Mouse (Mus musculus) liver, embryonic 16.5 days (tissue): Measurements from ENCODE around the gene Rnf6. TPM values are rescaled to one million over a fixed set of nuclear protein-coding genes. Genes with fewer than 3 reads are reported as not detected.
A peak's percentile ranks its signal among the peaks of the same experiment; 100 is the strongest.

Source experiments
- ATAC-seq: fragments of 200-750 bp; cut with Nextera tagmentation; 2 replicates; pipeline ENCODE4 v1.8.0; 2017; ENCODE audit warnings: low read depth, mild to moderate bottlenecking, moderate number of reproducible peaks, moderate library complexity
- H3K27ac ChIP-seq: fragments of 300-500 bp; sonication (generic); 2 replicates; pipeline ENCODE4 v1.5.1; 2014; ENCODE audit warnings: mild to moderate bottlenecking, low read length
- H3K27me3 ChIP-seq: fragments of 300-500 bp; sonication (generic); 2 replicates; pipeline ENCODE4 v1.6.1; 2014; ENCODE audit warnings: low read depth, low read length, mixed read lengths; ENCODE audit not compliant: control insufficient read depth, insufficient read depth
- H3K36me3 ChIP-seq: fragments of 300-500 bp; sonication (generic); 2 replicates; pipeline ENCODE4 v1.6.1; 2014; ENCODE audit warnings: mild to moderate bottlenecking; ENCODE audit not compliant: control insufficient read depth, insufficient read depth
- H3K4me1 ChIP-seq: fragments of 300-500 bp; sonication (generic); 2 replicates; pipeline ENCODE4 v1.6.1; 2014; ENCODE audit warnings: low read depth, low read length, mixed read lengths; ENCODE audit not compliant: control insufficient read depth
- H3K4me2 ChIP-seq: fragments of 300-500 bp; sonication (generic); 2 replicates; pipeline ENCODE4 v1.6.1; 2014; ENCODE audit warnings: low read depth, low read length, mixed read lengths
- H3K4me3 ChIP-seq: fragments of 300-500 bp; sonication (generic); 2 replicates; pipeline ENCODE4 v1.5.1; 2014; ENCODE audit warnings: low read depth, mild to moderate bottlenecking, low read length
- H3K9ac ChIP-seq: fragments of 300-500 bp; sonication (generic); 2 replicates; pipeline ENCODE4 v1.6.1; 2014; ENCODE audit warnings: low read depth, low read length
- H3K9me3 ChIP-seq: fragments of 300-500 bp; sonication (generic); replicated peaks from 2 replicates; pipeline ENCODE4 v1.6.1; 2016; ENCODE audit warnings: low read length; ENCODE audit not compliant: control insufficient read depth
- WGBS: fragments of 180-500 bp; shearing (Covaris S2); extraction: QIAGEN DNeasy Blood & Tissue Kit; methylation state at CpG from one replicate; pipeline ENCODE4 v1.1.7; 2014; ENCODE audit not compliant: insufficient replicate concordance; 5-methylcytosine and 5-hydroxymethylcytosine counted together
- polyA plus RNA-seq: library from polyadenylated mRNA; unstranded; fragments of >200 nt; fragmentation: Nextera tagmentation; extraction: Ambion mirVana; gene quantifications from 2 replicates; pipeline ENCODE4 v1.2.1, GENCODE M21; 2015

Rnf6 gene
- 28.0 and 30.9 TPM in 2 replicates for polyA plus RNA-seq

- peaks cover 15% of the 10 kb centered on the region for H3K4me1 ChIP-seq
- peak within 1 kb of the TSS; percentile 98 for H3K4me3 ChIP-seq
- peak within 1 kb of the TSS; percentile 100 for H3K27ac ChIP-seq
- no peaks in the 10 kb centered on the region for H3K27me3 ChIP-seq
- H3K36me3 ChIP-seq = peaks cover 2% of the 10 kb centered on the region
- no peaks in the 10 kb centered on the region for H3K9me3 ChIP-seq
- H3K9ac ChIP-seq = peak within 1 kb of the TSS; percentile 99
- ATAC-seq = peak; percentile 99
- WGBS = under 1% methylated on average over 66 of the region's 67 CpGs
- H3K4me2 ChIP-seq = peak within 1 kb of the TSS; percentile 89
These were observed at the start of gene Rnf6 for GRCm38 (mm10) chr5:146220879-146221714. Gene Rnf6, minus strand, starts transcription at chr5:146221555.

DNA sequence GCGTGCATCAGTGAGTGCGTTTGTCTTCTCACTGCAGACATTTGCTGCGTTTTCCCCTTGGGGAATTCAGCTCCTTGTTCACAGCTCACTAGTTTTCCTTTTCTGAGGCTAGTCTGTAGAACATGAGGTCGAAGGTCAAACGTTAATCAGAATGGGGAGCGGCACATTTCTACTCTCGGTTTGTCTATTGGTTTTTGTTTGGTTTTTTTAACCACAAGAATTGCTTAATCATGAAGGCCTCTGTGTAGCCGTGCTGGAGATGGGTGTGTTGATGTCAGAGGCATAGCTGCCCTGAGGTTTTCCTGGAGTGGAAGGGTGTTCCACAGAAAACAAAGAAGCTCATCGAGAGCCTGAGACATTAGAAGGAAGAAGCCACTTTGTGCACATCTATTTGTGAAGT is 49.2 kb upstream of the Rnf6 start:
- no peak overlapping the region for H3K9ac ChIP-seq
- H3K4me1 ChIP-seq = peaks cover 20% of the 10 kb centered on the region
- no peak for ATAC-seq
- peaks cover 17% of the 10 kb centered on the region for H3K36me3 ChIP-seq
- H3K27ac ChIP-seq = peak overlapping the region; percentile 58
- 66% methylated on average over 9 of the region's 9 CpGs for WGBS
- H3K4me2 ChIP-seq = no peak overlapping the region
- H3K4me3 ChIP-seq = no peak overlapping the region
- H3K27me3 ChIP-seq = no peaks in the 10 kb centered on the region
- H3K9me3 ChIP-seq = no peaks in the 10 kb centered on the region

DNA sequence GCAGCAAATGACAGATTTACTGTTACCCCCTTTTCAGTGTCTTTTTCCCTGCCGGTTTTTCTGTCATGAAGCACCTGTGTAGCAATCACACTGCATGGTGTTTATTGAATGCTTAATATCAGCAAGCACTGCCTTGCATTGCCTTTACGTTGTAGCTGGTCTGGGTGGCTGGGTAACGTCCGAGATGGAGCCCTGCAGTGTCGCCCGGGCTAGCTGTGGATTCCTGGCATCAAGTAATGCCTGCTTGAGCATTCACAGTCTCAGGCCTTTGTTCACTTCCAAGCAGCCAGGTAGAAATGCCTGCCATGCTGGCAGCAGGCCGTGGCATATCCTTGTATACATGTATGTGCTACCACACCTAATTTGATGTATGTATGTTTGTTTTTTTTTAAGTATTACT is 46.4 kb upstream of the Rnf6 start:
- H3K36me3 ChIP-seq = peaks cover 12% of the 10 kb centered on the region

DNA sequence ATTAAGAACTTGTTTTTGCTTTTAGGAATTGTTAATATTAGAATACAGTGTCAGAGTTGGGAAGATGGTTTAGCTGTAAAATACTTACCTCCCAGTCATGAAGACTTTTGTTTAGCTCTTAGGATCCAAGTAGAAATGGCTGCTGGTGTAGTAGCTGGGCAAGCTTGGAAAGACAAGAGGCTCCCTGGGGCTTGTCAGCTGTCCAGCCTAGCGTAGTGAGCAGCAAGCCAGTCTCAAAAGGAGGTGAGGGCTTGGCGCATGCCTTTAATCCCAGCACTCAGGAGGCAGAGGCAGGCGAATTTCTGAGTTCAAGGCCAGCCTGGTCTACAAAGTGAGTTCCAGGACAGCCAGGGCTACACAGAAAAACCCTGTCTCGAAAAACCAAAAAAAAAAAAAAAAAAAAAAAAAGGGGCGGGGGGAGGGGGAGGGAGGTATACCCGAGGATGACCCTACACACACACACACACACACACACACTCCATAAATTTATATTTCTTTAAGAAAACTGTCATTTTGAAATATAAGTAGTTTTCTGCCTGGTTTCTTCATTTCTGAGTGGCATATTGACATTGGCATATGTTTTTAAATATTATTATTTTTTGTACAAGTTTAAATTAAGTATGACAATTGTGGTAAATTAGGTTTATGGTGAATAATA is 44.7 kb upstream of the Rnf6 start:
- 67% methylated on average over 5 of the region's 6 CpGs for WGBS
- no peak overlapping the region for H3K27ac ChIP-seq
- H3K36me3 ChIP-seq = peaks cover 8% of the 10 kb centered on the region; the same call in 1 of the 2 replicates
- ATAC-seq = no peak
- no peak overlapping the region for H3K4me2 ChIP-seq
- H3K27me3 ChIP-seq = no peaks in the 10 kb centered on the region
- H3K9ac ChIP-seq = no peak overlapping the region
- H3K4me1 ChIP-seq = peaks cover 7% of the 10 kb centered on the region
- no peak overlapping the region for H3K4me3 ChIP-seq
- no peaks in the 10 kb centered on the region for H3K9me3 ChIP-seq

More for the DNA sequence above, 46.4 kb upstream of the Rnf6 start:
- ATAC-seq = no peak
- Histone ChIP-seq H3K4me2 (no peak overlapping the region), H3K27me3 (no peaks in the 10 kb centered on the region), H3K4me1 (peaks cover 20% of the 10 kb centered on the region), H3K9ac (no peak overlapping the region), H3K9me3 (no peaks in the 10 kb centered on the region), H3K4me3 (no peak overlapping the region), H3K27ac (no peak overlapping the region)
- WGBS = 86% methylated on average over 7 of the region's 7 CpGs

DNA sequence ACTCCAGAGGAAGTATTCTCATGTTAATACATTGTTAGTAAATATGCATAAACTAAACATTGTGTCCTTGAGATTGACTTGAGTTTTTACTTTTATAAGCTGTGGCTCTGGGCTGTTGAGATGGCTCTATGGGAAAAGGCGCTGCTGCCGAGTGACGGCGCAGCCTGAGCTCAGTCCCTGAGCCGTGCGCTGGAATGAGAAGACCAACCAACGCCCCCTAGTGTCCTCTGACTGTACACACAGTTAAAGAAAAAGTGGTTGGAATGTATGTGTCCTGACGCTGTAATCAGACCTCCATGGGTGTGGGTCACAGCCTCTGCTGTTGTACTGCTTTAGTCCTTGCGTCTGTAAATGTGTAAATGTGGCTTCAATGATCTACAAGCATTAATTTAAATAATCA is 38.6 kb upstream of the Rnf6 start:
- no peak overlapping the region for H3K27ac ChIP-seq
- H3K27me3 ChIP-seq = no peaks in the 10 kb centered on the region
- no peak overlapping the region for H3K4me3 ChIP-seq
- 64% methylated on average over 9 of the region's 9 CpGs for WGBS
- H3K4me1 ChIP-seq = peaks cover 3% of the 10 kb centered on the region; the same call in 1 of the 2 replicates
- ATAC-seq = no peak
- H3K36me3 ChIP-seq = no peaks in the 10 kb centered on the region; the same call in 1 of the 2 replicates
- H3K4me2 ChIP-seq = no peak overlapping the region
- H3K9ac ChIP-seq = no peak overlapping the region
- H3K9me3 ChIP-seq = no peaks in the 10 kb centered on the region

DNA sequence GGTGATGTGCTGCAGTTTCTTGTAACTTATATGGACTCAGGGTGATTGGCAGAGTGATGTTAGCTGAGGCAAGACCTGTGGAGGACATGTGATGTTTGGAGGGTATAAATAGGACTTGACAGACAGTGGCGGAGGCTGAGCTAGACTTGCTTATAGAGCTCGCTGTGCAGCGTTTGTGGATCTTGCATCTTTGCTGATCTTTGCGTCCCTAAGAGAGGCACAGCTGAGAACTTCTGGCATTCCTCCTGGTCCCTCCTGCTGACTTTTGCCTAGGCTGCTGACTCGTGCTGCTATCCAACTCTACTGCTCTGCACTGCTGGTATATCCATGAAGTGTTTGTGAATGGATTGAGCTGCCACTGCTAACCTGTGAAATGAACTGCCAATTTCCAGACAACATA is 32.3 kb upstream of the Rnf6 start:
- no peaks in the 10 kb centered on the region for H3K9me3 ChIP-seq
- no peak overlapping the region for H3K4me2 ChIP-seq
- peaks cover 35% of the 10 kb centered on the region for H3K4me1 ChIP-seq
- WGBS = 83% methylated on average over 5 of the region's 5 CpGs
- H3K9ac ChIP-seq = no peak overlapping the region
- H3K27ac ChIP-seq = no peak overlapping the region
- ATAC-seq = no peak
- H3K27me3 ChIP-seq = no peaks in the 10 kb centered on the region
- no peak overlapping the region for H3K4me3 ChIP-seq
- no peaks in the 10 kb centered on the region for H3K36me3 ChIP-seq

DNA sequence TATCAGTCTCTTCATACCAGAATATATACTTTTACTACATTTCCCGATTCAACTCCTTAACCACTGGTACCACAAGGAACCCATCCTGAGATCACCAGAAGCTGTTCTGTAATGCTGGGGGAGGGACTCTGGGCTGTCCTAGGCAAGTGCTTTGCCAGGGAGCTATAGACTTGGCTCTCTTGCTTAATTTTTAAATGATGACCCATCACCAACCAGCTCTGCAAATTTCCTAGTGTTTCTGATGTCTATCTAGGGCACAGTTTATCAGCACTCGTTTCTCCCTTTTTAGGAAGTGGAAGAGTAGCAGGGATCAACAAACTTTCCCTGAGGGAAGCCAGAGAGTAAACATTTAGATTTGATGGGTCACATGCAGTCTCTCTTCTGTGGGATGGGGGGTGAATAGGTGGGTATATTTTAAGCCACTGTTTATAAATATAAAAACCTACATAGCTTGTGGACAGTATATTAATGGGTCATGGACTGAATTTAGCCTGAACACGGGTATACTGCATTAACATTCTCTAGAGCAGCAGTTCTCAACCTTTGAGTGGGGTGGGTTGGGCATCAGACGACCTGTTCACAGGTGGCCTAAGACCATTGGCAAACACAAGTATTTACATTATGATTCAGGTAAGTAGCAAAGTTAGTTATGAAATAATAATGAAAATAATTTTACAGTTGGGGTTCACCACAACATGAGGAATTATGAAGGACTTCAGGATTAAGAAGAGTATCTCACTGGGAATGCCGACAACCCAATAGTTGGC is 30.5 kb upstream of the Rnf6 start:
- H3K4me3 ChIP-seq = no peak overlapping the region
- WGBS = 68% methylated on average over 5 of the region's 5 CpGs
- H3K27ac ChIP-seq = peak overlapping the region; percentile 93; the same call in 1 of the 2 replicates
- H3K4me1 ChIP-seq = peaks cover 46% of the 10 kb centered on the region
- no peak overlapping the region for H3K9ac ChIP-seq
- H3K4me2 ChIP-seq = no peak overlapping the region
- no peak for ATAC-seq
- H3K9me3 ChIP-seq = no peaks in the 10 kb centered on the region
- no peaks in the 10 kb centered on the region for H3K36me3 ChIP-seq
- H3K27me3 ChIP-seq = no peaks in the 10 kb centered on the region

DNA sequence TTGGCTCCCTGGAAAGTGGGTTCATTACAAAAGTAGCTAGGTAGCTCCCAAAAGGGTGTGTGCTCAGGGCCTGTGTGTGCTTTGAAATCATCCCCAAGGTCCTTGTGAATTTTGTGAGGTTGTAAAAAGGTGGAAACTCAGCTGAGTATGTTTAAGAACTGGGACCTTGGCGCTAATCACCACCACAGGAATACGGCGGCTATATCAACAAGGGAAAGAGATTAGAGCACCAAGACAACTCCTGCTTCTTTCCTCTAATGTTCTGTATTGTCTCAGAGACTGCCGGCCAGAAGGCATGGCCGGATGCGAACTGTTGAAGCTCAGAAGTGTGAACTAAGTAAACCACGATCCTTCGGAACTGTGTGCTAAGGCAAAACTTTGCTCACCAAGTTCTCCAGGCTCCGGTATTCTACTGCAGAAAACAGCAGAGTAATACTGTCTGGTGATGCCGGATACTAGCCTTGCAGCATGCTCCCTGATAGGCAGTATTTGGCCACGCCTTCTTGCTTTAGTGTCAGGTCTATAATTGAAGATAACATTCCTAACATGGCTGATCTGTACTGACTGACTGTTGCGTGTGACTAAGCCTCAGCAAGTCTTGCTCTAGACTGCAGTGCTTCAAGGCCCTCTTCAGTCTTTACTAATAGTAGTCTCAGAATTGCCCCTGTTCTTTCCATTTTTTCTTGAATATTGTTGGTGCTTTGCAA is 29.2 kb upstream of the Rnf6 start:
- peaks cover 59% of the 10 kb centered on the region for H3K4me1 ChIP-seq
- ATAC-seq = peak; percentile 98
- WGBS = 35% methylated on average over 12 of the region's 12 CpGs
- no peaks in the 10 kb centered on the region for H3K36me3 ChIP-seq
- peak overlapping the region; percentile 93 for H3K27ac ChIP-seq
- peak overlapping the region; percentile 39 for H3K4me3 ChIP-seq
- H3K9ac ChIP-seq = peak overlapping the region; percentile 57
- H3K9me3 ChIP-seq = no peaks in the 10 kb centered on the region
- no peaks in the 10 kb centered on the region for H3K27me3 ChIP-seq
- peak overlapping the region; percentile 57 for H3K4me2 ChIP-seq
